Comparison of ENCODE assay signal across 7 mouse cellular contexts in genomic region chr19:41482909-41483444, GRCm38 (mm10). TPM values are rescaled to one million over a fixed set of nuclear protein-coding genes. Genes with fewer than 3 reads are reported as not detected.
A peak's percentile ranks its signal among the peaks of the same experiment; 100 is the strongest.
DNase-seq lines count a peak whose midpoint lies in the region; ATAC-seq and TF ChIP-seq lines count a peak whose summit lies in the region.

No protein-coding gene starts in this region.

- no peaks in the 10 kb centered on the region for H3K9me3 ChIP-seq in intestine, embryonic 14.5 days (ENCODE audit: control insufficient read depth, low read length)

- 0% methylated on average over 58 of the region's 91 CpGs for WGBS in intestine, embryonic 14.5 days

- intact Hi-C loops in gastrocnemius, postnatal 14 days (cut with DNase I; ENCODE audit: low total_unique reads) = no loop called here
- intact Hi-C loops in left cerebral cortex, postnatal 14 days (cut with DNase I) = loop anchor here (5.0 to 10.0 kb wide), 2 partner anchors 166 to 398 kb away; no protein-coding TSS in a partner anchor

- H3K36me3 ChIP-seq in intestine, embryonic 14.5 days (ENCODE audit: control insufficient read depth, insufficient read depth, low read length) = no peaks in the 10 kb centered on the region

- peaks cover 7% of the 10 kb centered on the region; the same call in 1 of the 2 replicates for H3K4me1 ChIP-seq in cortical plate, adult 2 months (ENCODE audit: control insufficient read depth, insufficient read depth, low read length)
- H3K4me1 ChIP-seq in intestine, embryonic 14.5 days (replicated peaks; ENCODE audit: control insufficient read depth, insufficient read depth, low read length) = peaks cover 19% of the 10 kb centered on the region

- no peak for TF ChIP-seq POLR2A in cortical plate, adult 2 months (IDR thresholded peaks at IDR 0.05; ENCODE audit: extremely low read depth, insufficient read depth, low read length)

- H3K4me2 ChIP-seq in intestine, embryonic 14.5 days (ENCODE audit: low read length) = peak overlapping the region; percentile 51

- peak overlapping the region; percentile 91 for H3K9ac ChIP-seq in intestine, embryonic 14.5 days (ENCODE audit: low read length)

- H3K27me3 ChIP-seq in intestine, embryonic 14.5 days (replicated peaks; ENCODE audit: control insufficient read depth, insufficient read depth, low read length) = no peaks in the 10 kb centered on the region

- peak overlapping the region; percentile 98 for H3K27ac ChIP-seq in cortical plate, adult 2 months (ENCODE audit: insufficient read depth, low read length)
- H3K27ac ChIP-seq in intestine, embryonic 14.5 days (ENCODE audit: low read depth) = peak overlapping the region; percentile 96

- peak; percentile 67 to 74 for DNase-seq in adrenal gland, adult 18-20 months (ENCODE audit: low spot score in 2 of 2)
- peak; percentile 81 for DNase-seq in gastrocnemius, postnatal 14 days
- DNase-seq in intestine, embryonic 14.5 days (ENCODE audit: low spot score) = peak; percentile 84
- DNase-seq in left cerebral cortex, postnatal 14 days (ENCODE audit: low spot score in 2 of 2) = peak; percentile 64 to 80
- DNase-seq in right cerebral cortex, postnatal 36 days (ENCODE audit: low spot score in 2 of 2) = peak; percentile 50 to 63

- H3K4me3 ChIP-seq in cortical plate, adult 2 months (ENCODE audit: insufficient read depth, low read length) = peak overlapping the region; percentile 97
- H3K4me3 ChIP-seq in intestine, embryonic 14.5 days (ENCODE audit: low read depth, low read length) = peak overlapping the region; percentile 80

- peak; percentile 83 for ATAC-seq in intestine, embryonic 14.5 days (replicated peaks; ENCODE audit: low FRiP score, low TSS enrichment, low read depth)
- ATAC-seq in megakaryocyte progenitor cell, adult 5-6 weeks (replicated peaks; ENCODE audit: poor library complexity) = peak; percentile 74

- no peak for TF ChIP-seq CTCF in cortical plate, adult 2 months (IDR thresholded peaks at IDR 0.05; ENCODE audit: extremely low read depth, insufficient read depth, low read length)

RNA-seq across cellular contexts. Expression of gene Lcor, which starts 0.5 kb away (rescaled TPM):
- 10 to 100 TPM; 15.4 to 16.0 TPM for total RNA-seq in adrenal gland, adult 18-20 months (2021)
- polyA plus RNA-seq in cortical plate, adult 2 months (2012; rRNA removed) = 3.4 and 3.5 TPM in 2 replicates
- 10 to 100 TPM; 12.0 to 12.2 TPM for total RNA-seq in gastrocnemius, postnatal 14 days (2021)
- polyA plus RNA-seq in intestine, embryonic 14.5 days (2014; fragmentation: Nextera tagmentation; extraction: Ambion mirVana) = 26.7 and 27.6 TPM in 2 replicates
- 10 to 100 TPM; 15.0 to 16.4 TPM for total RNA-seq in left cerebral cortex, postnatal 14 days (2021)
- total RNA-seq in megakaryocyte progenitor cell, adult 5-6 weeks (2015) = 9.7 and 11.7 TPM in 2 replicates
- total RNA-seq in megakaryocyte progenitor cell, adult 5-6 weeks (2017) = 11.6 and 17.4 TPM in 2 replicates

Comparison
In these comparisons a context has a peak if more than half of its experiments do, and no peak if none do; other contexts are left out.
1. Peak in every context shown above with its lines: DNase-seq, ATAC-seq, H3K4me3 ChIP-seq and H3K27ac ChIP-seq.